Mouse (Mus musculus) left cerebral cortex, postnatal 25 days (tissue): Measurements from ENCODE around the gene Sult1b1. TPM values are rescaled to one million over a fixed set of nuclear protein-coding genes. Genes with fewer than 3 reads are reported as not detected.

Source experiments
- total RNA-seq, 2 experiments: library from RNA; stranded (reverse); gene quantifications; 2 replicates each; pipeline ENCODE4 v1.2.3; 2021

The Sult1b1 gene
- total RNA-seq, 2 experiments from 2014 or later: not detected

Other genes starting within 250 kb of the Sult1b1 start
- not detected for gene Ugt2a3, start 201.0 kb downstream of the Sult1b1 start, total RNA-seq
- gene Ugt2b38, start 114.0 kb downstream of the Sult1b1 start, total RNA-seq: not detected
- gene Ugt2a2, start 55.9 kb downstream of the Sult1b1 start, total RNA-seq: not detected
- not detected for gene Gm43638, start 51.4 kb downstream of the Sult1b1 start, total RNA-seq
- not detected for gene Ugt2a1, start 47.3 kb downstream of the Sult1b1 start, total RNA-seq
- gene Sult1d1, start 30.8 kb upstream of the Sult1b1 start, total RNA-seq: not detected
- gene Sult1e1, start 53.4 kb upstream of the Sult1b1 start, total RNA-seq: not detected
- not detected for gene Csn1s1, start 128.0 kb upstream of the Sult1b1 start, total RNA-seq
- not detected for gene Csn2, start 161.4 kb upstream of the Sult1b1 start, total RNA-seq
- not detected for gene Csn1s2a, start 236.4 kb upstream of the Sult1b1 start, total RNA-seq